Mouse (Mus musculus) mouse trophoblast stem cell (cell line): ENCODE data around the gene Rasl10a.
"Not testable (repeated sequence)": the region's sequence is repeated elsewhere in the genome, so short reads cannot be mapped to it uniquely, and the experiment has no call there.

Source experiments
- in situ Hi-C, 2 experiments: fragments of 300-500 bp; cut with MseI, MboI; formaldehyde crosslinking; loops; 2 replicates in 1 of 2; 3 replicates in 1 of 2; pipeline ENCODE4 v1.15.1; 2025

Rasl10a gene

GRCm38 (mm10) chr11:5074882-5075281 is 17.0 kb downstream of the Rasl10a start:
- in situ Hi-C loops: no loop called here

- in situ Hi-C loops: no loop called here
Observed at GRCm38 (mm10) chr11:5075760-5076159, 17.8 kb downstream of the Rasl10a start.

- in situ Hi-C loops: not testable (repeated sequence)
Observed at GRCm38 (mm10) chr11:5076843-5077242, 18.9 kb downstream of the Rasl10a start.

DNA sequence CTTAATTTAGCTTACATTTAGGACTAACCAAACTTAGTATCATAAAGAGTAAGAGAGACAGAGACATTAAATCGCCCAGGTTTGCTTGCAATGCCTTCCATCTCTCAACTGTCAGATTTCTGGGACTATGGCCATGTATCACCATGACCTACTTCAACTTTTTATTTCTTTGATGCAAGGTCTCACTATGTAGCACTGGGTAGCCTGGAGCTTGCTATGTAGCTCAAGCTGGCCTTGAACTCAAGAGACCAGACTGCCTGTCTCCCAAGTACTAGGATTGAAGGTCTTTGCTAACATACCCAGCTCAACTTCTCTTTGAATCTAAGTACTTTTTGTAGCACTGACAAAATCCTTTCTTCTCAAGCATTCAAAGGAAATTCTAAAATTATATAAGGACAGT is 31.2 kb downstream of the Rasl10a start:
- in situ Hi-C loops: no loop called here

DNA sequence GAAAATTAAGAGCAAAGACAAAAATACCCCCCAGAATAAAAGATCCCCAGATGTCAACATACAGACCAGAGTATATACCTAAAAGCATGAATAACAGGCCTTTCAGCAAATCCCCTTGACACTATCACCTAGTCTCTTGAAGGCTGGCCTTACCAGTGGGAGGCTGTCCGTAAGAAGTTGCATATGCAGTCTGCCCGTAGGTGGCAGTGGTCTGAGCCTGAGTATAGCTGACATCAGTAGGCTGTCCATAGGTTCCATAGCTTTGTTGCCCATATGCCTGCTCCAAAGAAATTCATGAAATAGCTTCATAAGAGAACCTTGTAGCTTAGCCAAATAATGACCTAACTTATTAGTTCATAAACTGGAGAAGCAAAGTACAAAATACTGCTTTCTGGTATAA is 33.8 kb downstream of the Rasl10a start:
- in situ Hi-C loops: no loop called here

GRCm38 (mm10) chr11:5095877-5096276 is 37.9 kb downstream of the Rasl10a start:
- in situ Hi-C loops: no loop called here

GRCm38 (mm10) chr11:5096480-5097020 is 38.6 kb downstream of the Rasl10a start:
- in situ Hi-C loops: no loop called here

DNA sequence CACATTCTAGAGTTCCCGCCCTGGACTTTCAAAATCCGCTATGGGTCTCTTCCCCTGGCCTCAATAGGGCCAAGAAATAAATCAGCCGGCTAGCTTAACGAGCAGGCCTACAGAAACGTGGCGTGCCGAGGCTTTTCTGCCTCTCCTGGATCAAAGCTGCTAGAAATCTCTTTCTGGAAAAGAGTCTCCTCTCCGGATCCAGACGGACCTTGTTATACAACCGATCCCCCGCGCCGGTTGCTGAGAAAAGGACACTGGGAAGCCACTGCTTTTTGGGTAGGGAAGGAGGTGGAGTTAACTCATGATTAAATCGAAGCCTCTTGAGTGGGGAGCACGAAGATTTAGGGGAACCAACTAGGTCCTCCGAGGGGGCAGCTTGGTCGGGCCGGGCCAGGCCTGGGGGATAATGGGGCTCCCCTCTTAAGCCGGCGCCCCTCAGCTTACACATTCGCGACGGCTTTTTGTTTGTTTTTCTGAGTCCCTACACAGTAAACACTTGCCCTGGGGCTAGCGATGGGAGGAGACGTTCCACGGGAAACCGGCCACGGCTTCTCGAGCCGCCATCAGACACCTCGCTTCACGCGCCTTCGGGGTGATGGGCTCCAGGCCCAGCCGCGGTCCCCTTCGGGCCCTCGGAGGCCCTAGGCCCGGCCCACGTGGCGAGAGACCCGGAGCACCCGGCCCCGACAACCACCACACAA is 40.3 kb downstream of the Rasl10a start:
- in situ Hi-C loops: no loop called here

DNA sequence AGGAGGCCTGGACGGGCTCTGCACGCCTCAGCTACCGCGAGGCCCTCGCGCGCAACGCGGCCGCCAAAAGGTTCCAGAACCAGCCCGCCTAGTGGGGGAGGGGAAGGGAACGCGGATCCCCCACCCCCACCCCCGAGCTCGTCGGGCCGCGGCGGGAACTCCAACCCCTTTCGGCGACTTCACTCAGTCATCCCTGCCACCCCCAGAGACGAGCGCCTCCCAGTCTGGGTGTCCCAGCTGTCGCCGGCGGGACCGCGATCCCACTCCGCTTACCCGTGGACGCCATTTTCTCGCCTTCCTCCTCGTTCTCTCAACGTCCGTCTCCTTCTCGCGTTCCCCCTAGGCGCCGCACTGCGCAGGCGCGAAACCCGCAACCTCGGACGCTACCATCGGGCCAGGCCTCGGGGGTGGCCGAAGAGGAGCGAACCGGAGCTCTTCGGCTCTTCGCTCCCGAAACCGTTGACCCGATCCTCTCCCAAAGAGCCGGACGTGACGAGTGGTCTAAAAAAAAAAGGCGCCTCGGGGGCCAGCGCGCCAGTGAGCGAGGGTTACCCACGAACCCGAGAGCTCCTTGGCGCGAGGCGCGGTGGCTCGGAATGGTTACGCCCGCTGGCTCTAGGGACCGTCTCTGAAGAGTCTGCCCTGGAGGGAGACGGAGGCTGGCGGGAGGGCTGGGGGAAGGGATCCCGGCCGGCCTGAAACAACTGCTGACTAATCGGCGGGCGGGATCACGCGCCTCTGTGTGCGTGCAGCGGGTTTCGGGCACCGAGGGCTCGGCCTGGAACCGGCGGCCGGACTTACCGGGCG is 41.0 kb downstream of the Rasl10a start, which contains the start of the genes Rhbdd3 and Ewsr1:
Gene Rhbdd3 (plus strand): TSS at position 191 of the 807 bp plus-strand sequence.
Gene Ewsr1 (minus strand): TSS at position 531 of the 807 bp plus-strand sequence.
- in situ Hi-C loops: no loop called here

GRCm38 (mm10) chr11:5099576-5100183 is 41.8 kb downstream of the Rasl10a start:
- in situ Hi-C loops: no loop called here

DNA sequence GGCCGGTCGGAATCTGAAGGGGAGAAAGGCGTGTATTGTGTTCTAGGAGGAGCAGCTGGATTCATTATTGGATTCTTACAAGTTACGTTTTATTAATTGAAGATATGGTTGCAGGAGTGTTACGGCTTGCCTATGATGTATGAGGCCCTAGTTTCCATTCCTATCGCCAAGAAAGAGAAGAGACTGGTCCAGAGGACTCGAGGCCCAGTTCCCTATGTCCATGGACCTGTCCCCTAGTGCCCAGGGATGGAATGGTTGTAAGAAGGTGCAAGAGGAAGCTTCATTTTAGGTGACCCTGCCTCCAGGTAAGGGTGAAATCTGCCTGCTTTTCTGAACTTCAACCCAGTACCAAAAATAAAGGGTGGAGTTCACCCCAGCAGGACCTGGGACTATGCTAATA is 42.4 kb downstream of the Rasl10a start:
- in situ Hi-C loops: no loop called here

DNA sequence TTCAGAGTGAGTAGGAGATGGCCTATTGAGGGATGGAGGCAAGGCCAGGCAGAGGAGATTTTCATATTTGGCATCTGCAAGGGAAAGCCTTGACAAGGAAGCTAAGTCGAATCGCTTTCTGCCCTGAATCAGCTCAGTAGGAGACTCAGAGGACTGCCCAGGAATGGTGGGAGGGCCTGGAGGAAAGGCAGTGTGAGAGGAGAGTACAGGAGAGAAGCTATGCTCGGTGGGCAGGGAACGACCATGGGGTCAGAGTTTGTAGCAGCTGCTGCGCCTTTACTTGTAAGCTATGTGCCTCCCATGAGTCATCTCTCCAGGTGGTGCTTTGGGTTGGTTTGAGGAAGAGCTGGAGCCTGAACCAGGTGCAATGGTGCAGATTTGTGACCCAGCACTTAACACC is 42.9 kb downstream of the Rasl10a start:
- in situ Hi-C loops: no loop called here

GRCm38 (mm10) chr11:5101641-5102040 is 43.7 kb downstream of the Rasl10a start:
- in situ Hi-C loops: no loop called here

DNA sequence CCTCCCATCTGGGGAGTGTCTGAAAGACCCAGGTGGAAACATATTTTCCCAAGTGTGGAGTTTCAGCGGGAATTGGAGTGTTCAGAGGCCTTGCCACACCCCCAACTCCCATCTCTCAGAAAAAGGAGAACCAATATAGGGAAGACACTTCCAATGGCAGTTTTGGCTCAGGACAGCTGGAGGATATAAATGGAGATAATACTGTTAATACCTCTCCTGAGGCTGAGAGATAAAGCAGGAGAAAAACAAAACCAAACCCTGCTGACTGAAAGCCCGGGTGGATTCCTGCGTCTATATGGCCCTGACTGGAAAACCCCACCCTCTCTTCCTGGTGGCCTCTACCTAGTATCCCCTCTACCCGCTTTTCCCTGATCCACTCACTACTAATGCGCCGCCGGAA is 44.5 kb downstream of the Rasl10a start:
- in situ Hi-C loops: no loop called here

DNA sequence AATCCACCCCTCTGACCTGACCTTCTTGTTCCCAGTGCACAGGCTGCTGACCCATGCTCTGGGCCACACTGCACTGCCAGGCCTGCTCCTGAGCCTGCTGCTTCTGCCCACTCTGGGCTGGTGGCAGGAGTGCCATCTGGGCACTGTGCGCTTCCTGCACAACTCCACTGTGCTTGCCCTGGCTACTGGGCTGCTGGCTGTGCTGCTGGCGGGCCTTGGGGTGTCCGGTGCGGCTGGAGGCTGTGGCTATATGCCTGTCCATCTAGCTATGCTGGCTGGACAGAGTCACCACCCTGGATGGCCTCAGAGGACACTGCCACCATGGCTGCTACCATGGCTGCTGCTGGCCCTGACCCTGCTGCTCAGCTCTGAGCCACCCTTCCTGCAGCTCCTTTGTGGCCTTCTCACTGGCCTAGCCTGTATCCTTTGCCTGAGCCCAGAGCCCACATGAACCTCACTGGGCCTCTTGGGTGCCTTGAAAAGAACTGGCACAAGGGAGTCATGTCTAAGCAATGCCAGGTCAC is 46.1 kb downstream of the Rasl10a start:
- in situ Hi-C loops: no loop called here

GRCm38 (mm10) chr11:5109441-5109840 is 51.5 kb downstream of the Rasl10a start:
- in situ Hi-C loops: no loop called here
